Mouse (Mus musculus): ENCODE results near the gene Gm48552. TPM values are rescaled to one million over a fixed set of nuclear protein-coding genes. Genes with fewer than 3 reads are reported as not detected.
A peak's percentile ranks its signal among the peaks of the same experiment; 100 is the strongest.

Gm48552 gene
- polyA plus RNA-seq, 1 experiment from 2014 or later = not detected

- Histone ChIP-seq H3K9me3 (replicated peaks; ENCODE audit: control insufficient read depth, low read length) (no peaks in the 10 kb centered on the region), H3K4me3 (ENCODE audit: low read depth, low read length) (no peak overlapping the region), H3K36me3 (replicated peaks; ENCODE audit: control insufficient read depth, insufficient read depth, low read depth, low read length) (no peaks in the 10 kb centered on the region), H3K4me1 (ENCODE audit: control insufficient read depth, insufficient read depth, low read length) (peaks cover 6% of the 10 kb centered on the region; the same call in 1 of the 2 replicates), H3K27me3 (ENCODE audit: control insufficient read depth, insufficient read depth, low read length) (peaks cover 26% of the 10 kb centered on the region), H3K27ac (replicated peaks; ENCODE audit: low read depth, low read length) (no peak overlapping the region), H3K9ac (replicated peaks; ENCODE audit: low read length) (no peak overlapping the region), H3K4me2 (ENCODE audit: low read depth, low read length) (no peak overlapping the region)
- no peak for ATAC-seq (replicated peaks; ENCODE audit: insufficient number of reproducible peaks, low FRiP score, low TSS enrichment, low read depth)
- DNase-seq (ENCODE audit: low spot score) = no peak
- 74% methylated on average over 3 of the region's 3 CpGs for WGBS
Measured at GRCm38 (mm10) chr10:81422661-81423217, 33.9 kb downstream of the Gm48552 start.

- no peak for DNase-seq (ENCODE audit: low spot score)
- 64% methylated on average over 4 of the region's 4 CpGs for WGBS
- Histone ChIP-seq H3K27me3 (ENCODE audit: control insufficient read depth, insufficient read depth, low read length) (peaks cover 31% of the 10 kb centered on the region), H3K4me1 (ENCODE audit: control insufficient read depth, insufficient read depth, low read length) (peaks cover 6% of the 10 kb centered on the region; the same call in 1 of the 2 replicates), H3K27ac (replicated peaks; ENCODE audit: low read depth, low read length) (no peak overlapping the region), H3K9me3 (replicated peaks; ENCODE audit: control insufficient read depth, low read length) (no peaks in the 10 kb centered on the region), H3K4me3 (ENCODE audit: low read depth, low read length) (no peak overlapping the region), H3K4me2 (ENCODE audit: low read depth, low read length) (no peak overlapping the region), H3K9ac (replicated peaks; ENCODE audit: low read length) (no peak overlapping the region), H3K36me3 (replicated peaks; ENCODE audit: control insufficient read depth, insufficient read depth, low read depth, low read length) (no peaks in the 10 kb centered on the region)
- ATAC-seq (replicated peaks; ENCODE audit: insufficient number of reproducible peaks, low FRiP score, low TSS enrichment, low read depth) = no peak
Measured at GRCm38 (mm10) chr10:81423476-81424245, 34.9 kb downstream of the Gm48552 start.

GRCm38 (mm10) chr10:81424246-81425051, 35.6 kb downstream of the Gm48552 start:
- no peak overlapping the region for H3K27ac ChIP-seq (replicated peaks; ENCODE audit: low read depth, low read length)
- peaks cover 6% of the 10 kb centered on the region for H3K4me1 ChIP-seq (ENCODE audit: control insufficient read depth, insufficient read depth, low read length)
- peaks cover 31% of the 10 kb centered on the region for H3K27me3 ChIP-seq (ENCODE audit: control insufficient read depth, insufficient read depth, low read length)
- H3K4me3 ChIP-seq (ENCODE audit: low read depth, low read length) = no peak overlapping the region
- no peak for DNase-seq (ENCODE audit: low spot score)
- H3K36me3 ChIP-seq (replicated peaks; ENCODE audit: control insufficient read depth, insufficient read depth, low read depth, low read length) = no peaks in the 10 kb centered on the region
- no peak for ATAC-seq (replicated peaks; ENCODE audit: insufficient number of reproducible peaks, low FRiP score, low TSS enrichment, low read depth)
- H3K9me3 ChIP-seq (replicated peaks; ENCODE audit: control insufficient read depth, low read length) = no peaks in the 10 kb centered on the region
- peak overlapping the region; percentile 23; the same call in 1 of the 2 replicates for H3K4me2 ChIP-seq (ENCODE audit: low read depth, low read length)
- 4% methylated on average over 25 of the region's 25 CpGs for WGBS
- H3K9ac ChIP-seq (replicated peaks; ENCODE audit: low read length) = no peak overlapping the region

- H3K4me2 ChIP-seq (ENCODE audit: low read depth, low read length) = peak overlapping the region; percentile 74
- peak overlapping the region; percentile 25; the same call in 1 of the 2 replicates for H3K9ac ChIP-seq (replicated peaks; ENCODE audit: low read length)
- no peaks in the 10 kb centered on the region for H3K36me3 ChIP-seq (replicated peaks; ENCODE audit: control insufficient read depth, insufficient read depth, low read depth, low read length)
- DNase-seq (ENCODE audit: low spot score) (no peak), ATAC-seq (replicated peaks; ENCODE audit: insufficient number of reproducible peaks, low FRiP score, low TSS enrichment, low read depth) (no peak)
- H3K27ac ChIP-seq (replicated peaks; ENCODE audit: low read depth, low read length) = no peak overlapping the region
- peaks cover 31% of the 10 kb centered on the region for H3K27me3 ChIP-seq (ENCODE audit: control insufficient read depth, insufficient read depth, low read length)
- 19% methylated on average over 10 of the region's 10 CpGs for WGBS
- no peaks in the 10 kb centered on the region for H3K9me3 ChIP-seq (replicated peaks; ENCODE audit: control insufficient read depth, low read length)
- H3K4me1 ChIP-seq (ENCODE audit: control insufficient read depth, insufficient read depth, low read length) = peaks cover 6% of the 10 kb centered on the region
- H3K4me3 ChIP-seq (ENCODE audit: low read depth, low read length) = no peak overlapping the region
Measured at GRCm38 (mm10) chr10:81425236-81425850, 36.5 kb downstream of the Gm48552 start.

- Histone ChIP-seq H3K9ac (replicated peaks; ENCODE audit: low read length) (peak overlapping the region; percentile 62), H3K27me3 (ENCODE audit: control insufficient read depth, insufficient read depth, low read length) (peaks cover 31% of the 10 kb centered on the region), H3K4me1 (ENCODE audit: control insufficient read depth, insufficient read depth, low read length) (peaks cover 6% of the 10 kb centered on the region), H3K27ac (replicated peaks; ENCODE audit: low read depth, low read length) (no peak overlapping the region), H3K9me3 (replicated peaks; ENCODE audit: control insufficient read depth, low read length) (no peaks in the 10 kb centered on the region), H3K36me3 (replicated peaks; ENCODE audit: control insufficient read depth, insufficient read depth, low read depth, low read length) (no peaks in the 10 kb centered on the region), H3K4me2 (ENCODE audit: low read depth, low read length) (peak overlapping the region; percentile 74), H3K4me3 (ENCODE audit: low read depth, low read length) (peak overlapping the region; percentile 41)
- no peak for ATAC-seq (replicated peaks; ENCODE audit: insufficient number of reproducible peaks, low FRiP score, low TSS enrichment, low read depth)
- no peak for DNase-seq (ENCODE audit: low spot score)
- 1% methylated on average over 13 of the region's 33 CpGs for WGBS
Measured at GRCm38 (mm10) chr10:81426081-81426671, 37.4 kb downstream of the Gm48552 start.

- Histone ChIP-seq H3K27ac (replicated peaks; ENCODE audit: low read depth, low read length) (no peak overlapping the region), H3K9me3 (replicated peaks; ENCODE audit: control insufficient read depth, low read length) (no peaks in the 10 kb centered on the region), H3K27me3 (ENCODE audit: control insufficient read depth, insufficient read depth, low read length) (peaks cover 31% of the 10 kb centered on the region), H3K4me3 (ENCODE audit: low read depth, low read length) (peak overlapping the region; percentile 41), H3K9ac (replicated peaks; ENCODE audit: low read length) (peak overlapping the region; percentile 62), H3K4me1 (ENCODE audit: control insufficient read depth, insufficient read depth, low read length) (peaks cover 6% of the 10 kb centered on the region), H3K36me3 (replicated peaks; ENCODE audit: control insufficient read depth, insufficient read depth, low read depth, low read length) (no peaks in the 10 kb centered on the region), H3K4me2 (ENCODE audit: low read depth, low read length) (peak overlapping the region; percentile 74)
- 2% methylated on average over 38 of the region's 38 CpGs for WGBS
- ATAC-seq (replicated peaks; ENCODE audit: insufficient number of reproducible peaks, low FRiP score, low TSS enrichment, low read depth) (no peak), DNase-seq (ENCODE audit: low spot score) (no peak)
Measured at GRCm38 (mm10) chr10:81426897-81427296, 38.1 kb downstream of the Gm48552 start.

GRCm38 (mm10) chr10:81427327-81427726, 38.5 kb downstream of the Gm48552 start:
- WGBS = 27% methylated on average over 3 of the region's 3 CpGs
- H3K4me2 ChIP-seq (ENCODE audit: low read depth, low read length) = peak overlapping the region; percentile 74
- no peak for DNase-seq (ENCODE audit: low spot score)

More at GRCm38 (mm10) chr10:81427327-81427726, 38.5 kb downstream of the Gm48552 start:
- H3K36me3 ChIP-seq (replicated peaks; ENCODE audit: control insufficient read depth, insufficient read depth, low read depth, low read length) = no peaks in the 10 kb centered on the region
- H3K4me3 ChIP-seq (ENCODE audit: low read depth, low read length) = peak overlapping the region; percentile 41
- H3K27me3 ChIP-seq (ENCODE audit: control insufficient read depth, insufficient read depth, low read length) = peaks cover 31% of the 10 kb centered on the region
- peak overlapping the region; percentile 62; the same call in 1 of the 2 replicates for H3K9ac ChIP-seq (replicated peaks; ENCODE audit: low read length)
- no peak for ATAC-seq (replicated peaks; ENCODE audit: insufficient number of reproducible peaks, low FRiP score, low TSS enrichment, low read depth)
- no peak overlapping the region for H3K27ac ChIP-seq (replicated peaks; ENCODE audit: low read depth, low read length)
- peaks cover 6% of the 10 kb centered on the region for H3K4me1 ChIP-seq (ENCODE audit: control insufficient read depth, insufficient read depth, low read length)
- H3K9me3 ChIP-seq (replicated peaks; ENCODE audit: control insufficient read depth, low read length) = no peaks in the 10 kb centered on the region
